Mouse (Mus musculus): ENCODE results near the gene Hmcn1. TPM values are rescaled to one million over a fixed set of nuclear protein-coding genes. Genes with fewer than 3 reads are reported as not detected.

The Hmcn1 gene
- total RNA-seq, 2 experiments from 2014 or later: 1.6 to 2.0 TPM

DNA sequence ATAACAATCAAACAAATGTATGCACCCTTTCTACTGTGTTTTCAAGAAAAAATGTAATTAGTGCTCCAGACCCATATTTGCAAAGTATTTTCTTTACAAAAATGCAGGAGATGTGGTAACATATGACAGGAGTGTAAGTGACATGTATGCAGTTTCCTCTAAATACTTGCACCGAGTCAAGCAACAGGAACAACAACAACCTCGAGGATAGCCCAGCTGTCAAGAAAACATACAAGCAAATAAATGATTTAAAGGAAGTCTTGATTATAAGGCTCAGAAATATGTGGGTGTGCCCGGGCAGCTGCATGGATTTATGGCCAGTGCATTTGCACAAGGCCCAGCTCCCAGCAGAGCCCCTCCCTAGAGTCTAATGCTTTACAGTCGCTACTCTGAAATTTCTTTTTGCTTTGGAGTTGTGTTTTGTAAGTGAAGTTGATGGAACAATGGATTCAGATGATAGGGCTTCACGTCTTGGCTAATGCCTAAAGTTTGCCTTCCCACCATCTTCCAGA is 99.5 kb downstream of the Hmcn1 start:
- Histone ChIP-seq H3K27ac (no peak overlapping the region), H3K4me3 (no peak overlapping the region)
- TF ChIP-seq CTCF (conservative IDR thresholded peaks at IDR 0.05): no peak
- no peak for DNase-seq (ENCODE audit: low spot score in 2 of 2)

DNA sequence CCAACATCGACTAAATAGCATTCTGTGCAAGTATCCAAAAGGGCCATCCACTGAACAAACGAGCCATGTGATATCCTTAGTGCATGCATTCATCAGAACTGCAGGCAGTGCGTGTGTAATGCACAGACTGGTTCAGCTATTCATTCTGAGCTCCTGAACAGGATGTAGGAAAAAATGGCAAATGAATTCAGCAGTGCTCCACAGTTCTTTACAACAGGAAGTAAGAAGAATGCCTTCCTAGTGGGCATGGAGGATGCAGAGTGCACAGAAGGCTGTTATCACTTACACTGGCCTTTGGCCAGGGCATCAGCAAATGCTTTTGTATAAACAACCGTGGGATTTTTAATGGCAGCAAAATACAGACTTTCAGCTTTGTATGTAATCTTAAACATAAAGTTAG is 103.2 kb downstream of the Hmcn1 start:
- Histone ChIP-seq H3K27ac (no peak overlapping the region), H3K4me3 (no peak overlapping the region)
- no peak for TF ChIP-seq CTCF (conservative IDR thresholded peaks at IDR 0.05)
- DNase-seq (ENCODE audit: low spot score in 2 of 2): no peak

DNA sequence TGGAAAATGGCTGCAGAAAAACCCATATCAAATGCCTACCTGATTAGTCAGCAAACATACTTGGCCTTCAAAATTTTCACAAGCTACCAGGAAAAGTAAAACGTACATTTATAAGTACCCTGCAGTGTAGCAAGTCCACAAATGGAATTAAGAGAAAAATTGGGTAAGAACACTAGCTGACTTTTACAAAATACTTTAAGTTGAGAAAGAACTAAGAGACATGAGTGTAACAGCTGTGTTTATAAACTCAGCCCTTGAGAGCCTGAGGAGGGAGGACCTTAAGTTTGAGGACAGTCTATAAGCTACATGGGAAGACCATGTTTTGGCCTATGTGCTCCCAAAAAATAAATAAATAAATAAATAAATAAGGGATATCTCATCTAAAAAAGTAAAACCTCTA is 107.0 kb downstream of the Hmcn1 start:
- Histone ChIP-seq H3K27ac (no peak overlapping the region), H3K4me3 (no peak overlapping the region)
- TF ChIP-seq CTCF (conservative IDR thresholded peaks at IDR 0.05): no peak
- DNase-seq (ENCODE audit: low spot score in 2 of 2): no peak

DNA sequence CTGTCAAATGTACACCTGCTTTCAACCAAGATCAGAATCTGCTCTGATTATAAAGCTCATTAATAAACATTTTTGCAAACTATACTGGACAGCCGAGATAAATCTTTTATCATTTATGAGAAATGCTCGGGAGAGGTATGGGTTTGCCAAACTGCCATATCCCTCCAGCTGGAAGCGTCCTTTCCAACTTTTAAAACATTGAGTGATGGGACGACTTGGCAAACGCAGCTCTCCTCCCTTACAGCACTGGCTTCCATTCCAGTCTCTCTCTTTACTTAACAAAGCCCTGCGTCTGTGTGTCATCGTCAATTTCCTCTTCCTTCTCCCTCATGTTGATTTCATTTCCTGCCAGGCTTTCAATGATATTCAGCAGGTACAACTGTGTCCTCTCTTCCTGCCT is 114.8 kb downstream of the Hmcn1 start:
- Histone ChIP-seq H3K27ac (no peak overlapping the region), H3K4me3 (no peak overlapping the region)
- no peak for TF ChIP-seq CTCF (conservative IDR thresholded peaks at IDR 0.05)
- DNase-seq (ENCODE audit: low spot score in 2 of 2): peak in 1 of 2 experiments; percentile 30

DNA sequence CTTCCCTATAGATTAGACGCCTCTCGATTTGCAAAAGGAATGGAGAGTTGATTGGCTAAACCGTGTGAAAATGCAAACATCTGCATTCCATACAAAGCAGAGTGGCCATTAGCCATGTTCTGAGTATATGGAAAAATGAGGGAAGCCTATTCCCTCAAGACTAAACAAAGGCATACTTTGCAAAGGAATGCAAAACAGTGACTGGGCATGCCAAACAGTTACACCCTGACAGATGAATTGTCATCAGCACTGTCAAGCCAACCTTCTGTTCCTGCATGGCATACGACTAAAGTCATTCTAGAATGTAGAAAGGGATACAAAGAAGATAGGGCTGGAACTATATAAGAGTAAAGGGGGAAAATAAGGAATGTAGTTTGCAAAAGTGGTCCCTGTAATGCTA is 115.3 kb downstream of the Hmcn1 start:
- no peak for TF ChIP-seq CTCF (conservative IDR thresholded peaks at IDR 0.05)
- H3K27ac ChIP-seq: no peak overlapping the region
- DNase-seq (ENCODE audit: low spot score in 2 of 2): no peak

GRCm38 (mm10) chr1:150874025-150874424 is 119.2 kb downstream of the Hmcn1 start:
- no peak for TF ChIP-seq CTCF (conservative IDR thresholded peaks at IDR 0.05)

More for the DNA sequence above, 115.3 kb downstream of the Hmcn1 start:
- no peak overlapping the region for H3K4me3 ChIP-seq

GRCm38 (mm10) chr1:150873231-150873630 is 120.0 kb downstream of the Hmcn1 start:
- no peak for DNase-seq (ENCODE audit: low spot score in 2 of 2)
- Histone ChIP-seq H3K4me3 (no peak overlapping the region), H3K27ac (no peak overlapping the region)
- no peak for TF ChIP-seq CTCF (conservative IDR thresholded peaks at IDR 0.05)

More at GRCm38 (mm10) chr1:150874025-150874424, 119.2 kb downstream of the Hmcn1 start:
- DNase-seq (ENCODE audit: low spot score in 2 of 2): no peak
- H3K27ac ChIP-seq: no peak overlapping the region
- H3K4me3 ChIP-seq: no peak overlapping the region

GRCm38 (mm10) chr1:150872105-150872504 is 121.1 kb downstream of the Hmcn1 start:
- TF ChIP-seq CTCF (conservative IDR thresholded peaks at IDR 0.05): no peak
- DNase-seq (ENCODE audit: low spot score in 2 of 2): no peak
- Histone ChIP-seq H3K27ac (no peak overlapping the region), H3K4me3 (no peak overlapping the region)

DNA sequence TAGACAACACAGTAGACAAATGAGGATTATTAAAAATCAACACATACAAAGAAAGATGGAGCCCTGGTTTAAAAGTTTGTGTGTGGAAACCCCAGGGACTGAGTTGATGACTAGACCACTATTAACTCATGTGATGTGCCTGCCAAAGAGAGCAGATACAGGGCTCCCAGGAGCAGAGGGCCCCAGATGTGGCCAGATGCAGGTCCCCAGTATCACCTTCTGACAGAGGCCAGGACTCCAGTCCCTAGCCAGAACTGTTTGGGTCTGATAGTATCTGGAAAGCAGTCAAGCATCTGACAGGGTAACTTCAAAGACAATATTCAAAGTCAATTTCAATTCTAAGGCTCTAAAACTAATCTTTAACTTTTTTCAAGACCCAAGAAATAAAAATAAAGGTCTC is 124.0 kb downstream of the Hmcn1 start:
- Histone ChIP-seq H3K27ac (no peak overlapping the region), H3K4me3 (no peak overlapping the region)
- DNase-seq (ENCODE audit: low spot score in 2 of 2): no peak
- TF ChIP-seq CTCF (conservative IDR thresholded peaks at IDR 0.05): no peak

- DNase-seq (ENCODE audit: low spot score in 2 of 2): no peak
- TF ChIP-seq CTCF (conservative IDR thresholded peaks at IDR 0.05): no peak
- no peak overlapping the region for H3K27ac ChIP-seq
- no peak overlapping the region for H3K4me3 ChIP-seq
Observed at GRCm38 (mm10) chr1:150866615-150867014, 126.6 kb downstream of the Hmcn1 start.

- no peak overlapping the region for H3K27ac ChIP-seq
- no peak overlapping the region for H3K4me3 ChIP-seq
- no peak for TF ChIP-seq CTCF (conservative IDR thresholded peaks at IDR 0.05)
- DNase-seq (ENCODE audit: low spot score in 2 of 2): no peak
Observed at GRCm38 (mm10) chr1:150857779-150858178, 135.5 kb downstream of the Hmcn1 start.

DNA sequence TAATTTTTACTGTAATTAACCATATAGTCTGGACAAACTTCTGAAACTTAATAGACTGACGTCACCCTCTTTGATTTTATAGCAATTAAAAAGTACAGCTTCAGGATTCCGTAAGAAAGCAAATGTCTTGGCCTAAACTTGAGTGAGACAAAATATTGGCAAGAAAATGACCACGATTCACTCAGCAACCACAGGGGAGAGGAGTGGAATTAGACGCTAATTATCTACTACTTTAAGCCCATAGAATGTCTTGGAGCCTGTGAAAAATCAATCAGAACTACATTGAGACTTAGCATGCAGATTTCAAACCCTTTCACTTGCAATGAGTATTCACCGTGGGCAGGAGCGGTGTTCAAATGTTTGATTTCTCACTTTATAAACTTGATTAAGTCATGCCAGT is 159.8 kb downstream of the Hmcn1 start:
- no peak for TF ChIP-seq CTCF (conservative IDR thresholded peaks at IDR 0.05)
- Histone ChIP-seq H3K27ac (no peak overlapping the region), H3K4me3 (no peak overlapping the region)
- no peak for DNase-seq (ENCODE audit: low spot score in 2 of 2)

DNA sequence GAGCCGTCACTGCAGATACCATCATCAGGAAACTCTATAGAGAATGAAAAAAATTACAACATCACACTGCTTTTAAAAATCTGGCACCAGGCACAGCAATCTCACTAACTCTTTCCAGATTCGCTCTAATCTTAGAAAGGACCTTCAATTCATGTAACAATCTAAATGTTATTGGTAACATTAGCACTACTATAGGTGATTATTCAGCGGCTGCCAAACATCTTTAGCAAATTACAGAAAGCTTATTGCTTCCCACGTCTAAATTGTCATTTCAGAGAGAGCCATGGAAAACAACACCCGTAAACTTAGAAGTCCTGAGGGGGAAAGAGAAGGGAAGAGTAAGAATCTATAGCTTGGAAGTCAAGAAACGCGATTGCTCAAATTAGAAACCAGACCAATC is 163.4 kb downstream of the Hmcn1 start:
- no peak overlapping the region for H3K4me3 ChIP-seq
- no peak for DNase-seq (ENCODE audit: low spot score in 2 of 2)
- no peak for TF ChIP-seq CTCF (conservative IDR thresholded peaks at IDR 0.05)
- H3K27ac ChIP-seq: no peak overlapping the region

GRCm38 (mm10) chr1:150827169-150827568 is 166.1 kb downstream of the Hmcn1 start:
- DNase-seq (ENCODE audit: low spot score in 2 of 2): no peak
- no peak for TF ChIP-seq CTCF (conservative IDR thresholded peaks at IDR 0.05)
- Histone ChIP-seq H3K4me3 (no peak overlapping the region), H3K27ac (no peak overlapping the region)
